Mouse (Mus musculus) spleen, postnatal 14 days (tissue): ENCODE measurements around the gene Rps13.

ENCODE experiments used
- DNase-seq, 2 experiments: peaks; one replicate each; pipeline ENCODE4 v3.0.0; 2021 to 2022; ENCODE audit warnings: low spot score in 2 of 2

Rps13 gene

GRCm38 (mm10) chr7:116292377-116292776 is 41.6 kb downstream of the Rps13 start:
- DNase-seq, result no peak

GRCm38 (mm10) chr7:116290559-116290958 is 43.4 kb downstream of the Rps13 start:
- DNase-seq, result no peak

- DNase-seq, result no peak
These were observed 45.0 kb downstream of the Rps13 start for GRCm38 (mm10) chr7:116288996-116289395.

- no peak for DNase-seq
These were observed 46.0 kb downstream of the Rps13 start for GRCm38 (mm10) chr7:116287959-116288358.

- no peak for DNase-seq
These were observed 47.2 kb downstream of the Rps13 start for GRCm38 (mm10) chr7:116286611-116287355.

- DNase-seq, result no peak
These were observed 47.8 kb downstream of the Rps13 start for GRCm38 (mm10) chr7:116286173-116286572.

GRCm38 (mm10) chr7:116285216-116285615 is 48.8 kb downstream of the Rps13 start:
- DNase-seq, result no peak

GRCm38 (mm10) chr7:116282755-116283154 is 51.2 kb downstream of the Rps13 start:
- no peak for DNase-seq
